Mouse (Mus musculus): ENCODE results near the gene Usf2.
A peak's percentile ranks its signal among the peaks of the same experiment; 100 is the strongest.

DNA sequence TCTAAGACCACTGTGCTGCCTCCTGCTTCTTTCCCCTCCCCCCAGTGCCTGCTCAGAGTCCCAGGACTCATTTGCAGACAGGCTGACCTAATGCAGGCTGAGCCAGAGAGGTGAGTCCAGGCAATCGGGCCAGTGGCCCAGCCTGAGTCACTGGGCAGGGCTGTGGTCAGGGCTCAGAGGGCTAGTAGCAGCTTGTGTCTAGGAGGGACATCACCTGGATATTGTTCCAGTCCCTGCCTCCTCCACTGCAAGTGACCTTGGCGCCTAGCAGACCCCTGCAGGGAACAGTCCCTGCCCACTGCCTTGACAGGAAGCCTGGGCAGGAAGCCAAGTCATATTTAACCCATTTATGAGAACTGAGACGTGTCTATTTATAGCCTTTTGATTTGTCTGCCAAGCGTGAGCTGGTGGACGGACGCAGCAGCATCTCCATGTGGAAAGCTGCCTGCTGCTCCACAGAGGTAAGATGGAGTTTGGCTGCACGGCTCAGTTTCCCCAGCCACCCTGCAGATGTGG lies 44.0 kb upstream of the Usf2 start:
- TF ChIP-seq CTCF (IDR thresholded peaks at IDR 0.05; ENCODE audit: control insufficient read depth, insufficient read depth, low read length): no peak
- TF ChIP-seq POLR2A (IDR thresholded peaks at IDR 0.05; ENCODE audit: borderline replicate concordance, control insufficient read depth, low read depth, low read length): peak; percentile 8; the same call in 1 of the 2 replicates
